Mouse (Mus musculus): ENCODE results near the gene Lgals12.

- TF ChIP-seq POLR2A (IDR thresholded peaks at IDR 0.05; ENCODE audit: insufficient read length, low read depth) (no peak), POLR2AphosphoS2 (IDR thresholded peaks at IDR 0.05; ENCODE audit: insufficient read length, low read depth) (no peak), CEBPB (IDR thresholded peaks at IDR 0.05; ENCODE audit: insufficient read depth, poor library complexity, severe bottlenecking) (no peak), E2F4 (IDR thresholded peaks at IDR 0.05; ENCODE audit: insufficient read depth) (no peak), SRF (IDR thresholded peaks at IDR 0.05; ENCODE audit: control insufficient read depth, insufficient read length, low read depth) (no peak), USF1 (IDR thresholded peaks at IDR 0.05; ENCODE audit: low read depth) (no peak)
Observed at GRCm38 (mm10) chr19:7556641-7557040, 50.4 kb downstream of the Lgals12 start.

Measured in myocyte (in vitro differentiated cells).